Mouse (Mus musculus) layer of hippocampus, adult 9-10 months (tissue): ENCODE data around the gene Jkamp.
"Not testable (repeated sequence)": the region's sequence is repeated elsewhere in the genome, so short reads cannot be mapped to it uniquely, and the experiment has no call there.

Source experiments
- DNase-seq: peaks from one replicate; pipeline ENCODE4 v3.0.0; 2022; ENCODE audit warnings: low spot score

Jkamp gene

DNA sequence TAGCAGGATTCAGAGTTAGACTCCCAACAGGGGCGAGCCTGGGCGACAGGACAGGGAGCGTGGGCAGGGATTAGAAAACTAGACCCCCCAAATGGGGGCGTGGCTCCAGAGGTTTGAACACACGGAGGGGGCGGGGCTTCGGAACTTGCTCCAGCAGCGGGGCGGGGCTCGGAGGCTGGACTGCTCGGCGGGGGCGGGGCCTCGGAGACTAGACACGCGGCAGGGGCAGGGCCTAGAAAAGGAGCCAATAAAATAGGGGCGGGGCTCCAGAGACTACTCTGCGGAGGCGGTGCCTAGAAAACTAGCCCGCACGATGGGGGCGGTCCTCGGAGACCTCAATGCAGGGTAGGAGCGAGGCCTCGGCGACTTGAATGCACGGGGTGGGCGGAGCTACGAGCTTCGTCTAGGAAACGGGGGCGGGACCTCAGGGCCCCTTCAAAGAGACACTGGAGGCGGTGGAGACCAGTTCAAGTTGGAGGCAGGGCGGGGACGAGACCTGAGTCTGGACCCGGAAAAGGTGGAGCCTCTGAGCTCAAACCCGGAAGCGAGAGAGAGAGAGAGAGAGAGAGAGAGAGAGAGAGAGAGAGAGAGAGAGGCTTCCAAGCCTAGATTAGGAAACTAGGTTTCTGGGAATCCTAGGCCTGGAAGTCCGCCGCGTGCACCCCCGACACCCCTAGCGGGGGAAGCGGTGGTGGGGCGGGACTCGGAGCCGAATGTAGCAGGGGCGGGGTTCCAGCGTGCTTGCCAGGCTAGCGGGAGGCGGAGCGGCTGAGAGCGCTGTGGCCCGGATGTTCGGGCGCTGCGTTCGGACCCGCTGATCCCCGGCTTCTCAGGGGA is at the start of gene Jkamp, which contains the start of gene L3hypdh:
Jkamp (plus strand) TSS at position 261 of the 837 bp plus-strand sequence.
L3hypdh (minus strand) TSS at position 111 of the 837 bp plus-strand sequence.
- DNase-seq: peak; percentile 97

DNA sequence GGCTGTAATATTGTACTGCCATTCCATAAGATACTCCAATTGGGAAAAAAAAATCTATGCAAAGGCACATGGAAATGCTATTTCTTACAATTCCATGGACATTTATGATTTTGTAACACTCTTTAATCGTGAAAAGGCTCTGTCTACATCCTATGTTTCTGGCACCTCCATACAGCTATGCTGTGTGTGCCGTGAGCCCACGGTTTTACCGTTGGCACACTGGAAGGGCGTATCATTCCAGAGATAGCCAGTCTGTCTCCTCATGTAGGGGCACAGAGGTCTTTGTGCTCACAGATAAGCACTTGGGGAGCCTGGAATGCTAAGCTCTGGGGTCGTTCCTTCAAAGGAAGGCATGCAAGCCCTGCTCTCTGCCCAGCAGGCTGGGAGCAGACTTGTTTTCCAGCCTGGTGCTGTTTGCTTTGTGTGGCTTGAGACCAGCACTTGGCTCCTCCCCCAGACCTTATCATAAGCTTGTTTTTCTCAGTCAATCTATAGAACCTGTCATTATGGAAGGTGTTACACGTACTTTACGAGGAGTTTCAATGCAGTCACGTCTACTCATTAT is 49.2 kb upstream of the Jkamp start:
- DNase-seq: no peak

DNA sequence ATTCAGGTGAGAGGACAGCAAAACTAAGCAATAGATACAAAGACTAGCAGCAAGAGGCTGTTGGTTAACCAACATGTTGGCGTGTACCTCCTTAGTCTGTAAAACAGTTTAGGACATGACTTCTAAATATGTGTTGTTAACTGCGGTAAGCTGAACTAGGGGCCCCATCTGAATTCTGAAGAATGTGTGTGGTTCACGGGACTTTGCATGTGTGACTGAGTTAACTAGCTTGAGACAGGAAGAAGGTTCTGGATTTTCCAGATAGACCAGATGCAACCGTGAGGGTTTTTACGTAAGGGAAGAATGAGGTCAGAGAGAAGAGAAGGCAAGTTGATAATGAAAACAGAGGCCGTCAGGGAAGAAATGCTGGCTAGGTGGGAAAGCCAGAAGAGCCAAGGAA is 48.3 kb upstream of the Jkamp start:
- DNase-seq: no peak

DNA sequence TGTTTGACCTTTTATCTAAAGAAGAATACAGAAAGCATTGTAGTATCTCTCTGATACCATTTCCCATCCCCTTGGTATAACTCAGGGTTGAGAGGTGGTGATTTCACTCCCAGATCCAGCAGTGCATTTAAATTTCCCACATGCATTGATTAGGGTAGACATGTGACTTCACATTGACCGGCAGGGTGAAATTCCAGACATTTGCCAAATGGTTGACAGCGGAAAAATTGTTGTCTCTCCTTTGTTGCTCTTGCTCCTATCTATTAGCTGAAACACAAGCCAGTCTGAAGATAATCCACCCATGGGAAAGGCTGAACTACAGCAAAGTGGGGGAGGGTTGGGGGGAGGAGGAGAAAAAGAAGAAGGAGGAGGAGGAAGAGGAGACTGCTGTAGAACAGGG is 46.5 kb upstream of the Jkamp start:
- DNase-seq: no peak

DNA sequence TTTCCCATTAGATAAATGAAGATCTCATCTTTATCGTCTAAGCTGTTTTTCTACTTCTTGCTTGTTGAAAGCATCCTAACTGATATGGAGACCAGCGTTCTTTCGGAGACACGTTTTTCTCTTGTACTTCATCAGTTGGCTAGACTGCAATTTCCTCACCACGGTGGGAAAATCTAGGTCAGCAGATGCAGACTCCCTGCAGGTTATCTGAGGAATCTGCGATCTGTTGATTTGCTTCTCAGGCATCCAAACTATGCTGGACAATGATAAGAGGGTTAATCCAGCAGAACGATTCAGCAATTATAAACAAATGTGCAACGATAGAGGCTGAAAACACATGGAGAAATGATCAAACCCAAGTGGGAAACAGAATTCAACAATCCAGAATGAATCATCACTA is 45.9 kb upstream of the Jkamp start:
- DNase-seq: no peak

DNA sequence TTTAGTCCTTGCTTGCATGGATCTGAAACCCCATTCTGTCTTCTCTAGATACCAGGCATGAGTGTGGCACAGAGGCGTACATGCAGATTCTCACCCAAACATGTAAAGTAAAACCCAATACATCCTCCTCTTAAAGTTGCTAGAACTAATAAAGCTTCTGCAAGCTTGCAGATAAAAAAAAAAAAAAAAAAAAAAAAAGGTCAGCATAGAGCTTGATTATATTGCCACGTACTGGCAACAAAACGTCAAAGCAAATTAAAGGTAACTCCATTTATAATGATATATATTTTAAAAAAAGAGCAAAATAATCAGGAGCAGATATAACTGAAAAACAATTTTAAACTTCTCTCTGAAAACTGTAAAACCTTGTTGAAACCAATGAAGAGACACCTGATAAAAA is 44.2 kb upstream of the Jkamp start:
- no peak for DNase-seq

DNA sequence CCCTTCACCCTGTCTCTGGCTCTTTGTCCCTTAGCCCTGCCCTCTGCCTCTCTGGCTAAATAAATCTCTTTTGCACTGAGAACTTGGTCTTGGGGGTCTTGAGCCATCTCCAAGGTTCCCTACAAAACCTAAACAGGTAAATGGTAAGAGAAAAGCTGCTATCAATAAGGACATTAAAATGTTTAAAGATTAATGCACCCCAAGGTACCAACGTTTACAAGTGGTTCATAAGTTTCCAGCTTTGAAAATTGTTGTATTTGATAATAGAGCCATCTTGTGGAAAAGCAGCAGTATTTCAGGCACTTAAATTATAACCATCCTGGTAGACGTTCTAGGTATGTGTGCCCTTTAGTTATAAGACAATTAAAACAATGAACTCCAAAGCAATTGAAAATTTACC is 37.9 kb upstream of the Jkamp start:
- DNase-seq: peak; percentile 2

DNA sequence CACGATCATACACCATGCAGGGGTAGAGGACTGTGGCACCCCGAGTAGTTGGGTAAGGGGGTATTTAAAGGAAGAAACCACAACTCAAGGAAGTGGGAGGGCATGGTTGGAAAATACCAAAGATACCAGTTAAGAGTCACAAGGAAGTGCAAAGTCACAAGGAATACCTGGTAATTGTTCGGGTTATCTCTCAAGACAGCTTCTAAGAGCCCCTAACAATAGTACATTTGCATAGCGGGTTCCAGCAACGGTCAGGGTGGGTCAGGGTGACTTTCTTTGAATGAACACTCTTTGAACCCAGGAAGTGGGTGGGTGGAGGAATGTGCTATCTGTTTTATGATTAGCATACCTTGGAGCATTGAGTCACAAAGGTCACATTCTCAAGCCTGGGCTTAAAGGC is 35.2 kb upstream of the Jkamp start:
- not testable (repeated sequence) for DNase-seq

DNA sequence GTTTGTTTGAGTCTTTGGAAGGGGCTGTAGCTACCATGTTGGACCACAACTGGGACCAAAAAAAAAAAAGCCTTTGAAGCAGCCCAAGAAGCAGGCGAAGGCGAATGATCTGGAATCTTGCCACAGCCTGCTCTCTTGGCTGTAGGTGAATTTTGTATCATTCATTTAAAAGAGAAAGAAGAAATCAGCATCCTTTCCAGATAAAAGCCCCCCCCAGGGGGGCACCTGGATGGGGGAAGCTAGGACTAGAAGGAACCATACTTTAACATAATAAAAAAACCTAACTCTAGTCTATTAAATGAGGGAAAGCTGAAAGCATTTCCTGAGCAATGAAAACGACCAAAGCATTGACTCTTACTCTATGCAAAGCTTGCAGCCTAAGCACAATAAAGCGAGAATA is 34.6 kb upstream of the Jkamp start:
- DNase-seq: no peak

DNA sequence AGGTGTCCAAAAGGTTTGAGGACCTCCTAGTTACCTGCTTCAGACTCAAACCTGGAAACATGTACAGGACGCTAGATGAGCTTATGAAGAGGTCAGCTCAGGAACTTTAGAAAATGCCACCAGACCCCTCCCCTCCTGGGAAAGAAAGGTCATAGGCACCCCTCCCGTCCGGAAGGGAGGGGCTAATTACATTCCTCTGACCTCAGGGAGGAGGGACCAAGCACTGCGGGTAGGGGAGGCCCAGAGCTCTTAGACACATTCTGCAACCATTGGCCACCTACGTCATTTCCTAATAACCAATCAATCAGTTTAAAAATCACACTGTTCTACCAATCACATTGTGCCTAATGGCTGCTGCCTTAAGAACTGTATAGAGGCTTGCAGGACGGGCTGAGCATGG is 32.8 kb upstream of the Jkamp start:
- no peak for DNase-seq

DNA sequence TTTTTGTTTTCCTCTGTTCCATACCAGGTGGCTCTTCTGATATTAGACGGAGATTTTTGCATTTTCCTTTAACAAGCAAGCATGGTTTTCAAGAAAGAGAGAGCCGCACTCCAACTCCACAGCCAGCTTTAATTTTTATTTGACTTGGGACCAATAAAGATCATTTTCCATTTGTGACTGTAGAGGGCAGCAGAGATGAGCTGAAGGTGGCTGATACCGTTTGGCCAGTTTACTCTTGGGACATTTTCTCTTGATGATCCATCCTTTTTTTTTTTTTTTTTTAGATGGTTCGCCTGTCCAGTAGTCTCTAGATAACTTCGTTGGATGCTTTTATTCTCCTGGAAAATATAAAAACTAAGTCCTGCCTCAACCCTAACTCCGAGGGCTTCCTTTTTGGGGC is 32.1 kb upstream of the Jkamp start:
- peak; percentile 22 for DNase-seq

DNA sequence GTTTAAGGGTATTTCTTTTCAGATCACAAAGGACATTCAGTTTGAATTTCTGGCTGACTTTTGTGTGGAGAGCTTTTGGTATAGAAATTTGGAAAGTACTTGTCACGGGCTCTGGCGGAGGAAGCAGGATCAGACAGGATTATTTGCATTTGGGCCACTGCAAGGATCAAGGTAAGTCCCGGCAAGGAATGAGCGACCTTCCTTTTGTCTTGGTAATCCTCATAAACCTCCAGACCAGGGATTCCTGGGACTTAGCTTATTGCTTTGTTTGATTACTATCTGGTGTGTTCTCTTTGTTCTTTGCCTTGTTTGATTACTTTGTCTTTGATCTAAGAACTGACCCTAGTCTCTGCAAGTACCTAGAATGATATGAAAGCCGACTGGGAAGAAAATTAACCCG is 31.5 kb upstream of the Jkamp start:
- DNase-seq: no peak

DNA sequence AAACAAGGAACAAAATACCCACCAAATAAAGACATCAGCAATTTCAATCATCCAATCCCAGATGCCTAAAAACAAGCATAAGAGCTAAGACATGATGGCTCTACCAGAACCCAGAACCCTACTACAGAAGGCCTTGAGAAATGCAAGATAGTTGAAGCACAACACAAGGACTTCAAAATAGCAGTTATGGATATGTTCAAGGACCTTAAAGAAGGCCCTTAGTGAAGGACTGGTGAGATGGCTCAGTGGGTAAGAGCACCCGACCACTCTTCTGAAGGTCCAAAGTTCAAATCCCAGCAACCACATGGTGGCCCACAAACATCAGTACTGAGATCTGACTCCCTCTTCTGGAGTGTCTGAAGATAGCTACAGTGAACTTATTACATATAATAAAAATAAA is 27.6 kb upstream of the Jkamp start:
- DNase-seq: no peak

DNA sequence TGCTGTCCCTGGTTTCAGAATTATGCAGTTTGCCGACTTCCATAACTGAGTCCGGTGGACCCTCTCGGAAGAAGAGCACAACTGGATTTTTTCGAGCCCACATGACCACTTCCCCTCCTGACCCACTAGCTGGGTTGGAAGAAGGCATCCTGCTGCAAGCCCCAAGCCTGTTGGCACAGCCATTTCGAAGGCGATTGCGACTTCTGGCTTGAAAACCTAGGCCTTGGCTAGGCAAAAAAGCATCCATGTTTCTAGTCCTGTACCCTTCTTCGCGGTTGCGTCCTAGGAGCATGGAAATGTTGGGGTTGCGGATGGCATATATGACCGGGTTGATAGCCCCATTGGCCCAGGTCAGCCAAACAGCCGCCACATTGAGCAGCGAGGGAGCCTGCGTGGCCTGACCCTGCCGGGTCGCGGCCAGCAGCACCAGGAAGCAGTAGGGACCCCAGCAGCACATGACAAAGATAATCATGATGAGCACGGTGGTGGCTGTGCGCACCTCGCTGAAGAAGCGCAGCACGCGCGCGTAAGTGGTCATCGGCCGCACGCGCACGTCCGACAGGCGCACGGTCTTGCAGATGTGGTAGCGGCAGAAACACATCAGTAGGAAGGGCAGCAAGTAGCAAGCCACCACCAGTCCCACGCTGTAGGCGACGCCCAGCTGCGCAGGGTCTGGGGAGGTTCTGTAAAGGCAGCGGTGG is 15.6 kb upstream of the Jkamp start:
- no peak for DNase-seq

DNA sequence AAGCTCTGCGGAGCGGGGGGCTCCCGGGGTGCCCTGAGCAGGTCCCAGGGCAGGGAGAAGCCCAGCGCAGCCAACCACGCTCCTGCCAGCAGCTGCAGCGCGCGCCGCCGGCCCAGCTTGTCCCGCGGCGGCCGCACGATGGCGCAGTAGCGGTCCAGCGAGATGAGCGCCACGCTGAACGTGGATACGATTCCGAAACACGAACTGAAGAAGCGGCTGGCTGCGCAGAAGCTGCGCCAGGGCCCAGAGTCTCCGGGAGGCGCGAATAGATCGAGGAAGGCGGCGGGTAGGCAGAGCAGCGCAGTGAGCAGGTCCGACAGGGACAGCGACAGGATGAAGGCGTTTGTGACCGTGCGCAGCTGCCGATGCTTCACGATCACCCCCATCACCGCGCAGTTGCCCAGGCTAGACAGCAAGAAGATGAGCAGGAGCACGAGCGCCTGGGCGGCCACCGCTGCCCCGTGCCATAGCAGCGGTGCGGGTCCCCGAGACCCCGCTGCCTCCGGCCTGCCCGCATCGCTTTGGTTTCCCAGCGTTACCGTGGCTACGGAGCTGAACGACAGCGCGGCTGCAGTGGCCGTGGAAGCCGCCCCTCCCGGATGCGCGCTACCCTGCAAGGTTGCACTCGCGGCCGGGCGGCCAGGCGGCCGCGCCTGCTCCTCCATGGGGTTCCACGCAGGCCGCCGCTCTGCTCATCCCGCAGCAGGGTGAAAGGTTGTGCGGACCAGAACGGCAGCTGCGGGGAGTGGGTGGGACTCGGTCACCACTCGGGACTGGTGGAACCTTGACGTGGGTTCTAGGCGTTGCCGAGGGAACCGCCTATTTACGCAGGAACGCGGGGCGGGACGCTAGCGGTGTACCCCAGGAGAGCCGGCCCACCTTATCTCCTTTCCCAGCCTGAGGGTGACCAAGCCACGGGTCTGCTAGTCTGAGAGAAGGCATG is 14.8 kb upstream of the Jkamp start, which contains the start of gene Gpr135:
Gpr135 (minus strand) TSS at position 799 of the 943 bp plus-strand sequence.
- peak; percentile 68 for DNase-seq

DNA sequence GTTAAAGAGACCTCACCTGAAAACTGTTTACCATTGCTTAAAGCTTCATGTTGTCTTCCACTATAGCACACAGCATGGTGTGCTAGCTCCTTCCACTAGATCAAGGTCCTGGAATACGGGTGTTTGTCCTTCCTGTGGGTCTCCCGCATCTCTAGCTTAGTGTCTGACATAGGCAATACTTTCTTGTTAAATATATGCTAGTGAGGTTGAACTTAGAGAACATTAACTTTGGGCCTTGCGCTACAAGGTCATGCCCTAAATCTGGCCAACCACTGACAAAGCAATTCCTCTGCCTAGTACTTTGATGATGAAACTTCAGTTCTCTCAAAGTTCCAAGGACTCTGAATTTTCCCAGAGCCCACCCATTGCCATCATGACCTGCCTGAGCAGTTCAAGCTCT is 7.1 kb upstream of the Jkamp start:
- DNase-seq: no peak

DNA sequence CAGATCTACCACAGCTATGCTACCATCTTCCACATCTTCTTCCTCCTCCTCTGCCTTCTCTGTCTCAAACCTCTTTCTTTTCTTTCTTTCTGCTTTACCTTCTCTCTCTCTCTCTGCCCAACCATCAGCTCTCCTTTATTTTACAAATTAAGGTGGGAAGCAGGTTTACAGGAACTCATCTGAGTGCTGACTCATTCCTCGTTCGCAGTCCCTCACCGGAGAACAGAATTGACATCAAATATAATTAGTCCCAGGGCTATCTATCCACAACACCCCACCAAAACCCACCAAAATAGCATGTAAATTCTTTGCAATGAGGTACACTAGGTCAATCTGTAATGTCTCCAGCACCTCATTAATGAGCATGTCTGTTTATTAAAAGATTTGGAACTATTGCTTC is 3.4 kb upstream of the Jkamp start:
- no peak for DNase-seq

DNA sequence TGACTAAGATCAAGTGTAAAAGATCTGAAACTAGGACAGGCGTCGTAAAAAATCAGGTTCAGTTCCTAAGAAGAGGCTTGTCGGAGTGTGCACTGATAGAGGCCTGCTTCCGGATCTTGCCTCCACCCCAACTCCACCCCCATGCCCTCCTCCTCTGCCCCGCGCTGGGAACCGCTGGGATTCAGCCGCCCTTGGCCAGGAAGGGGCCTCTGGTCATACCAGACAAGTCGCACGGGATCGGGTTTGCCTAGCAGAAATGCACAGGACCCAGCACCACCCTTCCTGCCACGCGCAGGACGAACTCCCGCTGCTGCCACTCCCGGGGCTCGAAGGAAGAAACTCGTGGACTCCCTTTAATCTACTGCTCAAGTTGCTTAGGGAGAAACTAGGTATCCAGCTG is 3.0 kb upstream of the Jkamp start:
- no peak for DNase-seq

DNA sequence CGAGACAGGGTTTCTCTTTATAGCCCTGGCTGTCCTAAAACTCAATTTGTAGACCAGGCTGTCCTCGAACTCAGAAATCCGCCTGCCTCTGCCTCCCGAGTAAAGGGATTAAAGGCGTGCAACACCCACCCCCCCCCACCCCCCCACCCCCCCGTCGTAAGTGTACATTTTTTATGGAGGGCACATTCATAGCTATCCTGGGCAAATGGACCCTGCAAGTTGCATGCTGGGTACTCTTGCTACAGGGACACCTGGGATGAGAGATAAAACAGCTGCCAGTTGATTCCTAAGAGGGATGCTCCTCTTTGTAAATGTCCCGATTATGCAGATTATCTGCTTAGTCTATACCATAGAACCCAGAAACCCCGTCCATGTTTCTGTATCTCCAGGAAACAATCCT is 2.1 kb upstream of the Jkamp start:
- DNase-seq: no peak

DNA sequence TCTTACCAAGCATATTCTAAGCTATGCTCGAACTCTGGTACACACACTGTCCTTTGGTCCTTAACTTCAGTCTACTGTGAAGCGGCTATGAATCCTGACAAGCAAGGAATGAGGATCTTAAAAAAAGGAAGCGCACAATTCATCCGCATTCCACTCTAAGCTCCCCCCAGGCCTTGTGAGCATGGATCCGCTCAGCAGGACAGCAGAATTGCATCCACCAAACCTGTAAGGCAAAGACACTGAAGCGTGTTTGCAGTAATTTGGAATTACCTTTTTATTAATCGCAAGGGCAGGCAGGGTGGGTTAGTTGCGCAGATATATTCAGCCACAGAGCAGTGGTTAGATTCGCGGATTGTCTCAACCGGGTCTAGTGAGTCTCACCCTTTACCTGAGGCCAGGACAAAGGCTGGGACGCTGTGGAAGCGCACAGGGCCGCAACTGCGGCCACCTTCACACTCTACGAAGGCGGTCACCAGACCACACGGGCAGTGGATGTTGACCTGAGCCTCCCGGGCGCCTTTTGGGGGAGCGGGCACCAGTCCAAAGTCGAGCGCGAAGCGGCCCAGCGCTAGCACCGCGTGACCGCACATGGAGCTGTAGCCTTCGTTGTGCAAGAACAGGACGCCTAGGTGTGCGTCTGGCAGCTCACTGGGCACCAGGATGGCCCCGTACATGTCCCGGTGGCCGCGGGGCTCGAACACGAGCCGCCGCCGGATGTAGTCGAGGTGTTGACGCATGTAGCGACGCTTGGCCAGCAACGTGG is 947 bp upstream of the Jkamp start:
- DNase-seq: no peak

DNA sequence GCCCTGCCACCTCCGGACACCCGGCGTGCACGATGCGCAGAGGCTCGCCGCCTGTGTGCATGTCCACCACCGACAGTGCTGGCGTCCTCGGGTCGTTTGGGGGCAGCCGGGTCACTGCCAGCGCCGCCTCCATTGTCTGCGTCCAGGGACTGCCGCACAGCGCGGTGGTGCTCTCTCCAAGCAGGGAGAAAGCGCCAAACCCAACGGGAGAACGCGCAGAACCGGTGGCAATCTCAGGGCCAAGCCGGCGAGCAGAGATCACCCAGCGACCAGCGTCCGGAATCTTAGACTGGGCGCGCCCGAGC is 413 bp upstream of the Jkamp start:
- no peak for DNase-seq
